Comparison of ENCODE assay signal across 16 mouse cellular contexts in the genomic region with DNA sequence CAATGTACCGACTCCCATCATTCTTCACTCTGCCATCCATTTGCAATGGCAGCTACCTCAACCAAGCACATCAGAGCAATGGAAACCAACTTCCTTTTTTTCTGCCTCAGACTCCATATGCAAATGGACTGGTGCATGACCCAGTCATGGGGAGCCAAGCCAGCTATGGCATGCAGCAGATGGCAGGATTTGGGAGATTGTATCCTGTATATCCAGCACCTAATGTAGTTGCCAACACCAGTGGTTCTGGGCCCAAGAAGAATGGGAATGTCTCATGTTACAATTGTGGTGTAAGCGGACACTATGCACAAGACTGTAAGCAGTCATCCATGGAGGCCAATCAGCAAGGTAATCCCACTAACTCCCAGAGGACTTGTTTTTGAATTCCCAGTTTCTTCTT. TPM values are rescaled to one million over a fixed set of nuclear protein-coding genes. Genes with fewer than 3 reads are reported as not detected.
DNase-seq lines count a peak whose midpoint lies in the region; ATAC-seq and TF ChIP-seq lines count a peak whose summit lies in the region.
"Had no signal": no experiment of that assay in that cellular context is flagged by ENCODE, and none has a peak within 500 bp of the region (broad histone marks: within the 10 kb centered on the region; RNA-seq: fewer than 3 reads in every experiment).

No protein-coding gene starts in this region.

- H3K36me3 ChIP-seq in kidney, postnatal 0 days (ENCODE audit: insufficient read depth, low read length) = peaks cover 19% of the 10 kb centered on the region; the same call in 1 of the 2 replicates

- ATAC-seq in kidney, postnatal 0 days (replicated peaks; ENCODE audit: low FRiP score, low read depth) = 0 out of 2 replicates have a peak, but pooled peaks have one; percentile 10
- ATAC-seq in neutrophil, adult 5-6 weeks (ENCODE audit: extremely low read depth, insufficient number of reproducible peaks, low FRiP score, poor library complexity, severe bottlenecking) = peak; percentile 17; the same call in 1 of the 2 replicates
- ATAC-seq: activated CD4-positive, CD25-positive, alpha-beta regulatory T cell, adult 4 months; inflammation-experienced regulatory T-cells, adult 6 months; midbrain, embryonic 16.5 days had no signal

- no peak overlapping the region for H3K9ac ChIP-seq in kidney, postnatal 0 days (ENCODE audit: low read depth, low read length)
- H3K9ac ChIP-seq: neural tube, embryonic 12.5 days had no signal

- H3K9me3 ChIP-seq in kidney, postnatal 0 days (replicated peaks; ENCODE audit: low read length) = no peaks in the 10 kb centered on the region
- H3K9me3 ChIP-seq: hindbrain, embryonic 10.5 days; neural tube, embryonic 12.5 days had no signal

- no peak overlapping the region for H3K4me2 ChIP-seq in kidney, postnatal 0 days (ENCODE audit: low read length)
- H3K4me2 ChIP-seq: neural tube, embryonic 12.5 days had no signal

- DNase-seq in cerebellum, adult 11-12 months = peak; percentile 35
- DNase-seq in cerebellum, adult 8-10 months = no peak
- peak; percentile 58 for DNase-seq in kidney, postnatal 0 days (ENCODE audit: low spot score)
- no peak for DNase-seq in kidney, postnatal 25 days
- DNase-seq in cerebellum, postnatal 14 days = peak; percentile 29 to 46
- DNase-seq in layer of hippocampus, adult 8-10 months (ENCODE audit: low spot score in 2 of 2) = no peak
- DNase-seq in yolk sac, embryonic 10.5 days (ENCODE audit: low spot score) = no peak
- DNase-seq: adrenal gland, postnatal 14 days; kidney, postnatal 4 days; right cerebral cortex, postnatal 4 days had no signal

- TF ChIP-seq CTCF in kidney, postnatal 0 days (IDR thresholded peaks at IDR 0.05; ENCODE audit: low read depth) = no peak

- H3K4me3 ChIP-seq in kidney, postnatal 0 days (replicated peaks; ENCODE audit: low read depth, low read length) = no peak overlapping the region
- H3K4me3 ChIP-seq: hindbrain, embryonic 10.5 days; neural tube, embryonic 12.5 days had no signal

- WGBS in kidney, postnatal 0 days = 68% methylated on average over 2 of the region's 2 CpGs

- H3K4me1 ChIP-seq in kidney, postnatal 0 days (replicated peaks; ENCODE audit: insufficient read depth, low read length) = peaks cover 19% of the 10 kb centered on the region; the same call in 1 of the 2 replicates
- H3K4me1 ChIP-seq: neural tube, embryonic 12.5 days had no signal

- no peak overlapping the region for H3K27ac ChIP-seq in kidney, postnatal 0 days
- H3K27ac ChIP-seq: hindbrain, embryonic 10.5 days; neural tube, embryonic 12.5 days had no signal

- H3K27me3 ChIP-seq in kidney, postnatal 0 days (ENCODE audit: insufficient read depth, low read length) = no peaks in the 10 kb centered on the region
- H3K27me3 ChIP-seq: neural tube, embryonic 12.5 days had no signal

RNA-seq across cellular contexts. Expression of a gene that starts 40.7 kb away (rescaled TPM):
- 2.5 and 2.6 TPM in 2 replicates for polyA plus RNA-seq in kidney, postnatal 0 days (2015; fragmentation: Nextera tagmentation; extraction: Ambion mirVana)
- total RNA-seq in neutrophil, adult 5-6 weeks (2017) = 56.2 and 64.6 TPM in 2 replicates
- 10 to 100 TPM; 20.6 to 25.6 (median 23.3) TPM for total RNA-seq in layer of hippocampus, adult 8-10 months (2022)

Comparison
In these comparisons a context has a peak if more than half of its experiments do, and no peak if none do; other contexts are left out.
1. DNase-seq: peak in cerebellum, adult 11-12 months (single experiment), kidney, postnatal 0 days (single experiment) and cerebellum, postnatal 14 days (2 of 2); none in cerebellum, adult 8-10 months (single experiment), kidney, postnatal 25 days (0 of 2), layer of hippocampus, adult 8-10 months (0 of 2) and yolk sac, embryonic 10.5 days (single experiment).